Mouse (Mus musculus) embryonic fibroblast, embryonic 13.5 days (primary cell): ENCODE measurements around the gene Rps10. TPM values are rescaled to one million over a fixed set of nuclear protein-coding genes. Genes with fewer than 3 reads are reported as not detected.
A peak's percentile ranks its signal among the peaks of the same experiment; 100 is the strongest.

Experiments used
- H3K27ac ChIP-seq: 2 replicates; pipeline ENCODE4 v1.5.1; 2012; ENCODE audit warnings: low read length, control low read depth, inconsistent platforms; ENCODE audit not compliant: insufficient read depth
- H3K4me1 ChIP-seq: 2 replicates; pipeline ENCODE4 v1.6.1; 2011; ENCODE audit warnings: low read length; ENCODE audit not compliant: control insufficient read depth, insufficient read depth
- H3K4me3 ChIP-seq: 2 replicates; pipeline ENCODE4 v1.5.1; 2011; ENCODE audit warnings: mild to moderate bottlenecking, control low read depth, low read length; ENCODE audit not compliant: insufficient read depth
- CTCF ChIP-seq: IDR thresholded peaks from 2 replicates; pipeline ENCODE4 v1.5.1; 2011; ENCODE audit warnings: mild to moderate bottlenecking, control low read depth, low read length, moderate library complexity, borderline replicate concordance; ENCODE audit not compliant: insufficient read depth
- POLR2A ChIP-seq: IDR thresholded peaks from 2 replicates; pipeline ENCODE4 v1.6.1; 2011; ENCODE audit warnings: low read depth, mild to moderate bottlenecking, control low read depth, low read length, moderate library complexity
- polyA plus RNA-seq: library from polyadenylated mRNA; stranded (reverse); fragments of >200 nt; gene quantifications from 2 replicates; pipeline ENCODE4 v1.2.4, GENCODE M21; 2011; ENCODE audit warnings: low read depth; ENCODE audit not compliant: missing spikeins, insufficient read length

Gene Rps10
- polyA plus RNA-seq, 1 experiment = 1,827 TPM

DNA sequence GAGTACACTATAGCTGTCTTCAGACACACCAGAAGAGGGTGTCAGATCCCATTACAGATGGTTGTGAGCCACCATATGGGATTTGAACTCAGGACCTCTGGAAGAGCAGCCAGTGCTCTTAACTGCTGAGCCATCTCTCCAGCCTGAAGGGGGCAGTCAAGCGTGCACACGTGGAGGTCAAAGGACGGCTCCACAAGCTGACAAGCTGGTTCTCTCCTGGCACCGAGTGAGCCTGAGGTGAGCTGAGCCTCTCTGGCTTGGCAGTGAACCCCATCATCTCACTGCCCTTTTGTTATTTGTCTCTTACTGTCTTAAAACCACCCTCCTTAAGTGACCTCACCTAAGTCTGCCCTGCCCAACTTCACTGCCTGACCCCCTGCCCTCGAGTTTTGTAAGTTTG is 9.0 kb downstream of the Rps10 start:
- Histone ChIP-seq H3K27ac (no peak overlapping the region), H3K4me3 (no peak overlapping the region), H3K4me1 (peaks cover 9% of the 10 kb centered on the region; the same call in 1 of the 2 replicates)
- TF ChIP-seq POLR2A (no peak), CTCF (0 out of 2 replicates have a peak, but pooled peaks have one; percentile 7)

DNA sequence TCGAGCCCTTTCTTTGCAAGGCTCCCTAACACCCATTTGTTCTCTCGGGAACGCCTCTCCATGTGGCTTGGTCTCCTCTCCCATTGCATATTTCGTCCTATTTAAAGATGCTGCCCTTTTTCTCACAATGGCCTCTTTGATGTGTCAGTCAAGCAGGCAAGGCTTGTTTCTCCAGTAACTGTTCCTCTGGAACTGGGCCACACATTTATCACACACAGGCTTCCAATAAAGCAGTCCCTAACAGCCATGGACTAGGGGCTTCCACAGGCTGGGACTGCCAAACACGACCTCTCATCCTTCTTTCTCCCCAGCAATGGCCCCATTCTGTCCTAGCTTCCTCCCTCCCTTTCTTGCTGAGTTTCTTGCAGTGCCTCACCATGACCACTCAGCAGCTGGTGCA is 9.8 kb downstream of the Rps10 start:
- no peak overlapping the region for H3K27ac ChIP-seq
- H3K4me3 ChIP-seq = no peak overlapping the region
- peaks cover 3% of the 10 kb centered on the region; the same call in 1 of the 2 replicates for H3K4me1 ChIP-seq
- TF ChIP-seq POLR2A (no peak), CTCF (no peak)

DNA sequence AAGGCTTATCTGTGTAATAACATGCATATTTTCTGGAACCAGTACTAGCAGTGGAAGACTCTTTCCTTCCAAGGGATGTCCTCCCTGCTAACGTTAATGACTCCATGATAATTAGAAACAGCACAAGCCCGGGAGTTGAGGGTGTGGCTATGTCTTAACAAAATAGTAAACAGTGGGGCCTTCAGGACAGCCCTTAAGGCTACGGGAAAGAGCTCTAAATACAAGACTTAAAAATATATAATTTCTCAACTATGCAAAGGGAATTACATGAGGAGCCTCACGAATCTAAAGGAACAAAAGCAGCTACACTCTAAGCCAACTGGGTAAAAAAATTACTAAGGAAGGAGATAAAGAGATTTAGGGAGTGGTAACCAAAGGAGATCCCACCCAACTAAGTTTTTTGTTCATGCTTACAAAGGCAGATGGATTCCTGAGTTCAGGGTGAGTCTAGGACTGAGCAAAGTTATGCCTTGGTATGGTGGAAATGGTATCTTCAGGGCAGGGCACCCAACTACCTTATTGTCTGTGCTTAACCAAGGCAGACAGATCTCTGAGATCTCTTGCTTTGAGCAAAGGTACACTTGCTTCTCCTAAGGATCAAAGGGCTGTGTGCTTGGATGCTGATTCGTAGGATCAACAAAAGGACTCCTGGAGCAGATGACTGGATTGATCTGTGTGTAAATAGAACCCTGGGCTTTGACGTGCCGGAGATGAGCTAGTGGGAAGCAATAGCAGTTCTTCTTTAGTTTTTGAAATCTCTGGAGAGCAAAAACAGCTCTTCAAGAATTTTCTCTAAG is 10.8 kb downstream of the Rps10 start:
- H3K27ac ChIP-seq = no peak overlapping the region
- TF ChIP-seq CTCF = no peak
- no peak for TF ChIP-seq POLR2A
- H3K4me1 ChIP-seq = 0 out of 2 replicates have a peak, but pooled peaks cover 3% of the 10 kb centered on the region
- H3K4me3 ChIP-seq = no peak overlapping the region

DNA sequence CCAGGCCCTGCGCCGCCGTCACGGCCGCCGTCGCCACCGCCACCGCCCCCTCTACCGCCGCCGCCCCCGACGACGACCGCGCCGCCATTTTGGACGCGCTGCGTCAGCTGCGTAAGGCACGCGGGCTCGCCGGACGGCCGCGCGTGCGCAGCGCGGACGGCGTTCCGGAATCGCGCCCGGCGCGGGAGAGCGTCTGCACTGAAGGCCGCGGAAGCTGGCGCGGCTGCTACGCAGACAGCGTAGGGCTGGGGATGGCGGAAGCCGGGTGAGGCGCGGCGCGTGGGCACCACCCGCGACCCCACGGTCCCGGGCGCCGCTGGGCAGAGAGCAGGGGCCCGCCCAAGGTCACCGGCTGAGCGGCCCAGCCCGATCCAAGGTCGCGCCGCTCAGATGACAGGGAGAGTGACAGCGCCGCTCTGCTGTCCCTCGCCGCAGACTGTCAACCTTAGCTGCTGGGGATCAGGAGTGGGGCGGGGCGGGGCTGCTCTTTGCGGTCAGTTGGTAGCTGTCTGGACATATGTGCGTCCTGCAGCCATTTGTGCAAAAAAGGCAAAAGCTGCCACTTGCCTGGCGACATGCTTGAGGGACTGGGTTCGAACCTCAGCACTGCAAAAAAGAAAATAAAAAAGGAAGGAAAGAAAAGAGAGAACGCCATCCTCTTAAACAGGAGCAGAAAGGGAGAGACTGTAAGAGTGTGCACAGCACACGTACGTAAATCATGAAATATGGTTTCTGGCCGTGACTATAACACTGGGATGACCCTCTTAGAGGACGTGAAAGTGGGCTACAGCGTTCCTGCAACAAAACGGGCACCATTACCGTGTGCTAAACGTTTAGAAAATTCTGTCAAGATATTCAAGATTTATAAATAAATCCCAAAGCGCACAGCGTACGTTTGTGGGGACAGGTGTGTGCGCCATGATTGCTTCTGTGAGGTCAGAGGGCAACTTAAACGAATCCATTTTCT is 12.8 kb downstream of the Rps10 start, which contains the start of gene Nudt3:
Gene Nudt3, minus strand, starts transcription at position 136 of the 967 bp plus-strand sequence.
- Histone ChIP-seq H3K4me1 (0 out of 2 replicates have a peak, but pooled peaks cover 4% of the 10 kb centered on the region), H3K4me3 (peak within 1 kb of the TSS; percentile 83), H3K27ac (peak within 1 kb of the TSS; percentile 82)
- peak; percentile 68 for TF ChIP-seq POLR2A
- no peak for TF ChIP-seq CTCF

DNA sequence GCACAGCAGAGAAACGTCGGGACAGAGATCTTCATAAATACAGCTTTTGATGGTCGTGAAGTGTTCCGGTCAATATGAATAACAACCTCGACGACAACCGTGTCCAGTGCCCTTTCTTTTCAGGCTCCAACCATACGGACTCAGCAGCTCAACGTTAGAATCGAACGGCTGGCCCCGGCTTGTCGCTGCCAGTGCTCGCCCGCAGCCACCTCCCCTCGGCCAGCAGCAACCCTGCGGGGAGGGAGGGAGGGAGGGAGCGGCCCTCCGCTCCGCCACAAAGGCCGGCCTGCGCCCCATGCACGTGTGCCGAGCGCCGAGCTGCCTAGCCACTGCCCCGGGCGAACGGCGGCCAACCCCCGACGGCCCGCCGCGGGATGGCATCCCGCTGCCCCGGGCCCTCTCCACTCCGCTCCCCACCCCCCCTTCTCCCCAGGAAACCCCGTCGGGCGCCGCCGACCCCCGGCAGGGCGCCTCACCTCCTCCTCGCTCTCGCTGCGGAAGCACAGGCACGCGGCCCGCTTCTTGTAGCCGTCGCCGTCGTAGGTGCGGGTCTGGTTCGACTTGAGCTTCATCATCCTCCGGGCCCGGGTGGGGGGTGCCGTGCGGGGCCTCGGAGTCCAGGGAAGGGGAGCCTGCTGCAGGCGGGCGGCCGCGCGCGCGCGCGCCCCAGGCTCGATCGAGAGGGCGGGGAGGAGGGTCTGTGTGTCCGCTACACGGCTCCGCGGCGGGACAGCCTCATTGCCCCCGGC is 13.7 kb downstream of the Rps10 start:
- peak overlapping the region; percentile 83 for H3K4me3 ChIP-seq

DNA sequence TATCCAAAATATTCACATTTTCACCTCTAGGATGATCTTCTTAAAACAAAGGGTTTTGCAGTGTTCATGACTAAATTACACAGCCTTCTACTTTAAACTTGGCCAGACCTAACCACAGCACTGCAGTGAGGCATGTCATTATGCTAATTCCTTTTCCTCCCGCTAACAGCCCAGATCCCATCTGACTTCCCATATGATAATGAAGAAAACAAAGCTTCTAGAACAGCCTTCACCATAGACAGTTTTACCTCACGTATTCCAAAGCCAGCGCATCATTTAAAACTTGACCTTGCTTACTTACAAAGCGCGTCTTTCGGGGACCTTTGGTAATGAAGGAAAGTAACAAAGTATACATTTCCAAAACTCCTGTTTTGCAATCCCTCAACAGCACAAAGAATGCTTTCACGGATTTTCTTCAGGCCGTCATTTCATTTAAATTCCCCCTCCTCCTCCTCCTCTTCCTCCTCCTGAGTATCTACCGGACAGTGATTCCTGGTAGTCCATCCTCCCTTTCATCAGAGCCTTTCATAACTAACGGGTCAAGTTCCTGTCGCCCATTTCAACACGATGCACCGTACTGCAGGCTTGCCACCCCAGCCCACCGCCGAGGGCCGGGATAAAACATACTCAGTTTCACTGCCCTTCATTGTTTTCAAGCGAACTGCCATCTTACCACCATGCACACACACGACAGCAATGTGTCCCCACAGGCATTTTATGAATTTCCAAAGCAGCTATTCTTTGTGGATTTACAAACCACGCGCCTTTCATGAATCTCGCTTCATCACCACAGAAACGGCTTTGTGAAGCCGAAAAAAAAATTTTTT is 14.6 kb downstream of the Rps10 start:
- Histone ChIP-seq H3K4me3 (peak overlapping the region; percentile 83), H3K27ac (peak overlapping the region; percentile 71), H3K4me1 (0 out of 2 replicates have a peak, but pooled peaks cover 4% of the 10 kb centered on the region)
- TF ChIP-seq POLR2A = peak; percentile 38
- no peak for TF ChIP-seq CTCF

More for the DNA sequence above, 13.7 kb downstream of the Rps10 start:
- TF ChIP-seq CTCF = no peak
- no peak; the same call in 1 of the 2 replicates for TF ChIP-seq POLR2A
- Histone ChIP-seq H3K27ac (peak overlapping the region; percentile 71), H3K4me1 (0 out of 2 replicates have a peak, but pooled peaks cover 4% of the 10 kb centered on the region)

DNA sequence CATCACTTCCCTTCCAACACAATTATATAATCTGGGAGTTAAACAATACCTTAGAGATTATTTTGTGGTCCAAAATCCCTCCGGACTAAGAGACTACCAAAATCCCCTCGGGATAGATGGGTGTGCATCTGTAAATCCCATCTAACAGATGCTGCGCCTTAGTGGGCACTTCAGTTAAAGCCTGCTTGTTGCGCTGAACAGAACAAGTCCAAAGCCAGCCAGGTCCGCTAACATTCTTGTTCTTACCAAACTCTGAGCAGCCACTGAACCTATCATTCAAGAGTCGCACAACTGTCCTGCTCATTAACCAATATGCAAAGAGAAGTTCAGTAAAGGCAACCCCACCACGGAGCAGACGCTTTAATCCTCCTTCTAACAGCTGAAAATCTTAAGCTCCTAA is 15.3 kb downstream of the Rps10 start:
- Histone ChIP-seq H3K4me1 (0 out of 2 replicates have a peak, but pooled peaks cover 4% of the 10 kb centered on the region), H3K4me3 (peak overlapping the region; percentile 83), H3K27ac (0 out of 2 replicates have a peak overlapping the region, but pooled peaks have one; percentile 10)
- TF ChIP-seq CTCF (no peak), POLR2A (no peak)

DNA sequence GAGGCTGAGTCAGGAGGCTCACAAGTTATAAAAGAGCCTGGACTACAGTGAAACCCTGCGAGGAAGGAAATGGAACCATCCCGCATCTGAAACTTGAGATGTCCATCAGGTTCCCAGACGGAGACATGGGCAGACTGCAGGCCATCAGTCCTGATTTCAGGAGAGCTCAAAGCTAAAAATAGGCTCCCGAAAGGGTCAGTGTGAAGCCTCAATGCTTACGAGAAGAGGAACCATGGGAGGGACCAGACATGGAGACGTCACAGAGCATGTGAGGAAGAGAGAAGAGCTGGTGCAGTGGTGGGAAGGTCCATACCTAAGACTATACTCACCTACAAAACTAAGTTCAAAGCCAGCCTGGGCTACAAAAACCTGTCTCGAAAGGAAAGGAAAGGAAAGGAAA is 21.1 kb downstream of the Rps10 start:
- TF ChIP-seq POLR2A = no peak
- TF ChIP-seq CTCF = no peak
- H3K4me3 ChIP-seq = no peak overlapping the region
- H3K4me1 ChIP-seq = peaks cover 12% of the 10 kb centered on the region; the same call in 1 of the 2 replicates
- no peak overlapping the region for H3K27ac ChIP-seq
